Mouse (Mus musculus) cerebellum, adult 2 months (tissue): Measurements from ENCODE around the gene Mmp24. TPM values are rescaled to one million over a fixed set of nuclear protein-coding genes. Genes with fewer than 3 reads are reported as not detected.
"Not testable (repeated sequence)": the region's sequence is repeated elsewhere in the genome, so short reads cannot be mapped to it uniquely, and the experiment has no call there.

Source experiments
- DNase-seq, 2 experiments: peaks; one replicate each; pipeline ENCODE4 v3.0.0; 2021
- H3K27ac ChIP-seq: fragments of 200-500 bp; 2 replicates; pipeline ENCODE4 v1.5.1; 2012; ENCODE audit warnings: low read length, control low read depth, inconsistent platforms; ENCODE audit not compliant: insufficient read depth
- H3K27me3 ChIP-seq: fragments of 200-500 bp; 2 replicates; pipeline ENCODE4 v1.6.1; 2012; ENCODE audit warnings: inconsistent platforms, mild to moderate bottlenecking, low read length, moderate library complexity; ENCODE audit not compliant: control insufficient read depth, insufficient read depth
- H3K4me1 ChIP-seq: fragments of 200-500 bp; 2 replicates; pipeline ENCODE4 v1.6.1; 2011; ENCODE audit warnings: low read length; ENCODE audit not compliant: control insufficient read depth, insufficient read depth
- H3K4me3 ChIP-seq: fragments of 200-500 bp; replicated peaks from 2 replicates; pipeline ENCODE3; 2011; ENCODE audit warnings: mild to moderate bottlenecking, low read depth, low read length, control low read depth; ENCODE audit not compliant: insufficient read depth
- CTCF ChIP-seq: fragments of 200-500 bp; IDR thresholded peaks from 2 replicates; pipeline ENCODE4 v1.5.1; 2011; ENCODE audit warnings: low read depth, mild to moderate bottlenecking, control low read depth, low read length, moderate library complexity, borderline replicate concordance; ENCODE audit not compliant: insufficient read depth
- POLR2A ChIP-seq: fragments of 200-500 bp; IDR thresholded peaks from 2 replicates; pipeline ENCODE4 v1.6.1; 2011; ENCODE audit warnings: low read length, control low read depth, borderline replicate concordance; ENCODE audit not compliant: insufficient read depth
- WGBS: fragments of 180-500 bp; shearing (Covaris S2); methylation state at CpG from one replicate; pipeline ENCODE4 v1.1.7; 2018; 5-methylcytosine and 5-hydroxymethylcytosine counted together
- polyA plus RNA-seq: library from polyadenylated mRNA; depleted of rRNA; stranded (reverse); fragments of >200 nt; gene quantifications from 2 replicates; pipeline ENCODE4 v1.2.3, GENCODE M21; 2012

Mmp24 gene
- polyA plus RNA-seq, 1 experiment, result 153 TPM

DNA sequence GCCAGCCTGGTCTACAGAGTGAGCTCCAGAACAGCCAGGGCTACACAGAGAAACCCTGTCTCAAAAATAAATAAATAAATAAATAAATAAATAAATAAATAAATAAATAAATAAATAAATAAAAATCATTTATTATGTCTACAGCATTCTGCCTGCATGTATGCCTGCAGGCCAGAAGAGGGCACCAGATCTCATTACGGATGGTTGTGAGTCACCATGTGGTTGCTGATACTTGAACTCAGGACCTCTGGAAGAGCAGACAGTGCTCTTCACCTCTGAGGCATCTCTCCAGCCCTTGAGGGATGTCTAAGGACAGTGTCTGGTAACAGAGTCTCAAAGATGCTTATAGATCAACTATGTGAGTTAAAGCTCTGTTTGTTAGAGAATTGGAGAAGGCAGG is 56.9 kb downstream of the Mmp24 start:
- not testable (repeated sequence) for H3K27ac ChIP-seq, H3K4me3 ChIP-seq, H3K27me3 ChIP-seq, H3K4me1 ChIP-seq, DNase-seq
- peak; percentile 20; the same call in 1 of the 2 replicates for TF ChIP-seq CTCF
- WGBS, result 51% methylated on average over 1 of the region's 1 CpGs

DNA sequence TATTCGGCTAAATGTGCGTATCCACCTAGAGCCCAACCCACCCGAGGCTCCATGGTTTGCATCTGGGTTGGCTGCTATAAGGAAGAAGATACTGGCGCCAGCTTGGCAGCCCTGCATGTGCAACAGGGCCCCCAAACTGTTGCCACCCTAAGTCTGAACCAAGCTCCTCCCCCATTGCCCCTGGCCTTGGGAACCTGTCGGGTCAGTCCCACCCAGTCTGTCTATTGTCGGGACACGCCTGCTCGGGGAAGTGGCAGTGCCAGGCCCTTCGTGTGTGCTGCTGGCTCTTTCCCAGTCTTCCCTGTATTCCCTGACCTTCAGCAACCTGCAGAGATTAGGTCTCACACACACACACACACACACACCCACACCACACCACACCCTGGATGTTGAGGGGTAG is 59.6 kb downstream of the Mmp24 start, which contains the start of gene Fam83c:
Gene Fam83c, minus strand, starts transcription at position 123 of the 400 bp plus-strand sequence.
- no peaks in the 10 kb centered on the region for H3K27me3 ChIP-seq
- TF ChIP-seq CTCF (no peak), POLR2A (no peak)
- WGBS, result 52% methylated on average over 9 of the region's 9 CpGs
- H3K4me3 ChIP-seq, result no peak within 1 kb of the TSS
- no peak for DNase-seq
- H3K27ac ChIP-seq, result no peak within 1 kb of the TSS
- H3K4me1 ChIP-seq, result no peaks in the 10 kb centered on the region

DNA sequence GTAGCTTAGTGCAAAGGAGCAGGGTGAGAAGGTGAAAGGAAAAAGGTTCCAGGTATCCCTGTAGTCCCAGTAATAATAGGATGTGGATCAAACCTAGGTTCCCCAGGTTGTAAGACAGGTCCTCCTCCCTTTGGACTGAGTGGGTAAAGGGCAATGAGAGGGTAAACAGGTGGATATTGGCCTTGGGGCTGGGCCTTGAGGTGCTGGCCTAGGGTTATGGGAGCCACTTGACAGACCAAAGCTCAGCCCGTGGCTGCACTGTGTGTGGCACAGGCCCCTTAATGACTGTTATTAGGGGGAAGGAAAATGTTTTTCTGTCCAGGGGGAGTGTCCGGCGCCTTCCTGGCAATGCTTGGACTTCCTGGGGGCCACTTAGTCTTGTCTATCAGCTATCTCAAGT is 62.8 kb downstream of the Mmp24 start:
- no peaks in the 10 kb centered on the region for H3K27me3 ChIP-seq
- no peak overlapping the region for H3K27ac ChIP-seq
- DNase-seq, result no peak
- no peak for TF ChIP-seq CTCF
- TF ChIP-seq POLR2A, result no peak
- no peaks in the 10 kb centered on the region for H3K4me1 ChIP-seq
- H3K4me3 ChIP-seq, result no peak overlapping the region
- WGBS, result 75% methylated on average over 3 of the region's 3 CpGs

DNA sequence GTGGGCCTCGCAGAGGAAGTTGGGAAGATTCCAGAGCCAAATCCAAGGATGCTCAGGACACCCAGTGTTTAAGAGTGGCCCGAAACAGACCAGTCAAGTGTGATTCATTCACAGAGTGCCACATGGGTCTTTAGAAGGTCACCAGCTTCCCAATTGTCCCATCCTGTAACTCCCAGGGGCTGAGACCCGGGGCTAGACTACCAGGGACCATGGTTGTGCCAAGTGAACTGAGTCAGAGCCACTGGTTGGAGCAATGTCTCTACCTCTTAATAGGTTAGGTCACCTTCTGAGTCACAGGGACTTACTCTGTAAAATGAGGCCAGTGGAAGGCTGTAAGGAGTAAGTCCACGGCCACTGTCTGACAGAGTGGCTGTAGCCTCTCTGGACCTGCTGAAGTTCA is 63.8 kb downstream of the Mmp24 start:
- WGBS, result 78% methylated on average over 4 of the region's 4 CpGs
- TF ChIP-seq POLR2A, result no peak
- no peak for TF ChIP-seq CTCF
- no peak overlapping the region for H3K4me3 ChIP-seq
- H3K27me3 ChIP-seq, result no peaks in the 10 kb centered on the region
- no peaks in the 10 kb centered on the region for H3K4me1 ChIP-seq
- no peak for DNase-seq
- H3K27ac ChIP-seq, result no peak overlapping the region

DNA sequence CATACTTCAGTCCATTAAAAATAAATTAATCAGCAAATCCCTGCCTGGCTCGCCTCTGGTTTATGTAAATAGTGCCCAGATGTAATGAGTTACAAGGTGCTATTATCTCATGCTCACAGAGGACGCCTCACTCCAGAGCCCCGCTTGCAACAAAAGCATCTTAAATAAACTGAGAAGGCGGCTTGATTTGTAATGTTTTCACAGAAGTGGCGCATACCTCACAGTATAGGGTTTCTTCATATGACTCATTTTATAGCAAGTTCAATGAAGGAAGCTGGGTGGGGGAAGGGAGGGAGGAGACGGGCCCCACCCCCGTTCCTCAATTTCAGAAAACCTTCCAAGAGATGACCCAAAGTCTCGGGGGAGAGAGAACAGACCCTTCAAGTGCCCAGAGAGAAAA is 71.8 kb downstream of the Mmp24 start:
- H3K4me1 ChIP-seq, result no peaks in the 10 kb centered on the region
- TF ChIP-seq POLR2A, result no peak
- TF ChIP-seq CTCF, result no peak
- WGBS, result 90% methylated on average over 8 of the region's 8 CpGs

DNA sequence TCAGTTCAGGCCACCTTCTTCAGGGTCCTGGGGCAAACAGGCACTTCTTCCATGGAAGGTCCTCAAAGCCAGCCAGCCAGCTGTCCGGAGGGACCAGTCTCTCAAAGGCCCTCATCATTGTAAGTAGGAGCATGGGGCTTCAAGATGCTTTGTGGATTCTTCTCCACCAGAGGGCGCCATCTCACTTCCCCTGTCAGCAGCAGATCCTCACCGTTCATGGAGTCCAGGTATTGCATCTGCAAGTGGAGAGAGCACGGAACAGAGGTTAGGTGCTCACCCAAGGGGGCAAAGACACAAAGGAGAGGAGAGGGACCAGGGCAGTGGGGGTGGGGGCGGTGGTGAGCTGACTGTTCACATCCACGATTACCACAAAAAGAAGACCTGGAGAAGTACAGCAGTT is 73.1 kb downstream of the Mmp24 start:
- TF ChIP-seq CTCF (peak; percentile 89), POLR2A (no peak)
- WGBS, result 24% methylated on average over 6 of the region's 6 CpGs
- no peak overlapping the region for H3K4me3 ChIP-seq

More for the DNA sequence above, 71.8 kb downstream of the Mmp24 start:
- H3K27me3 ChIP-seq, result no peaks in the 10 kb centered on the region
- H3K4me3 ChIP-seq, result no peak overlapping the region
- no peak for DNase-seq
- H3K27ac ChIP-seq, result no peak overlapping the region

DNA sequence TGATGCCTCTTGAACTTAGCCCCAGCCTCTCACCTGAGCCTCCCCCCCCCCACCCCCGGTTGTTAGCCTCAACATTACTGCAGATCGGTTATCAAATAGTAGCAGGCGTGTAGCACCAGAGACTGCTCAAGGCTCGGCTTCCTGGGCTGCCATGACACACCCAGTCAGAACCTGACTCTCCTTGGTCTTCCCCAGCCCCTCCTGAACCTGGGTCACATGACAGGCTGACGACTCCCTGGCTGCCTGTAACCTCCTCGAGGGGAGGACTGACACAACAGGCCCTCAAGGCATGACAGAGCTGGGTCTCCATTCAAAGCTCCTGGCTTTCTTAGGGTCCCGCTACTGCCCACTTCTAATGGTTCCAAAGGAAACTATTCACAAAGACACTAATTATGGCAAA is 74.3 kb downstream of the Mmp24 start:
- Histone ChIP-seq H3K4me1 (no peaks in the 10 kb centered on the region), H3K27me3 (no peaks in the 10 kb centered on the region), H3K27ac (no peak overlapping the region), H3K4me3 (no peak overlapping the region)
- no peak for TF ChIP-seq POLR2A
- TF ChIP-seq CTCF, result no peak
- no peak for DNase-seq
- WGBS, result 65% methylated on average over 7 of the region's 7 CpGs

More for the DNA sequence above, 73.1 kb downstream of the Mmp24 start:
- Histone ChIP-seq H3K27ac (no peak overlapping the region), H3K4me1 (no peaks in the 10 kb centered on the region), H3K27me3 (no peaks in the 10 kb centered on the region)
- peak; percentile 71 to 79 for DNase-seq

DNA sequence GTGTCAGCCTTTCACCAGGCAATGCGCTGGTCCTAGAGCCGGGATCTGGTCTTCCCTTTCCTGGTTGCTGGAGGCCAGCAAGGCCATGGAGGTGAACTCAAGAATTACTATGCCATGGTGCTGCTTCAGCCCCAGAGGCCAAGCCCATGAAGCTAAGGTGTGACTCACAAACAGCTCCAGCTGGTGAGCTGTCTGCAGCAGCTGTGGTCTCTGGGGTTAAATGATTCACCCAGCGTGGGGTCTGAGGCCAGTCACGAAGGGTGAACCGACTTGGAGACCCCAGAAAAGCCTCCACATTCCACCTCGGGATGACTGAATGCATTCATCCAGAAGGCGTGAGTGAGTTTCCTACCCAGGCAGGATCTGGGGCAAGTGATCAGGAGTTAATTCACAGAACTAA is 75.0 kb downstream of the Mmp24 start:
- 70% methylated on average over 7 of the region's 7 CpGs for WGBS
- H3K4me1 ChIP-seq, result no peaks in the 10 kb centered on the region
- no peak overlapping the region for H3K4me3 ChIP-seq
- no peak overlapping the region for H3K27ac ChIP-seq
- no peak for TF ChIP-seq CTCF
- no peak for TF ChIP-seq POLR2A
- DNase-seq, result no peak
- H3K27me3 ChIP-seq, result no peaks in the 10 kb centered on the region
